Mouse (Mus musculus) cerebellum, postnatal 25 days (tissue): ENCODE results near the gene Hnmt.
"Not testable (repeated sequence)": the region's sequence is repeated elsewhere in the genome, so short reads cannot be mapped to it uniquely, and the experiment has no call there.

Source experiments
- DNase-seq, 2 experiments: peaks; one replicate each; pipeline ENCODE4 v3.0.0; 2021; ENCODE audit warnings: mixed read lengths in 2 of 2

Hnmt gene

GRCm38 (mm10) chr2:24049344-24049990, at the start of gene Hnmt:
TSS of gene Hnmt (minus strand) at chr2:24049394.
- no peak for DNase-seq

- DNase-seq = no peak
These were observed 47.3 kb upstream of the Hnmt start, which contains the start of gene Tbpl2 for GRCm38 (mm10) chr2:24096495-24096894. TSS of gene Tbpl2 (minus strand) at chr2:24096595.

GRCm38 (mm10) chr2:24090921-24091320, 41.7 kb upstream of the Hnmt start:
- DNase-seq = no peak

GRCm38 (mm10) chr2:24050459-24050858, 1.3 kb upstream of the Hnmt start:
- no peak for DNase-seq

- peak; percentile 11 to 28 for DNase-seq
These were observed 605 bp downstream of the Hnmt start for GRCm38 (mm10) chr2:24048480-24049097.

- DNase-seq = no peak
These were observed 1.4 kb downstream of the Hnmt start for GRCm38 (mm10) chr2:24047551-24048479.

- DNase-seq = no peak
These were observed 6.3 kb downstream of the Hnmt start for GRCm38 (mm10) chr2:24042901-24043300.

- DNase-seq = no peak
These were observed 8.7 kb downstream of the Hnmt start for GRCm38 (mm10) chr2:24040531-24040930.

- DNase-seq = not testable (repeated sequence)
These were observed 29.8 kb downstream of the Hnmt start for GRCm38 (mm10) chr2:24019386-24019785.

- DNase-seq = no peak
These were observed 30.2 kb downstream of the Hnmt start for GRCm38 (mm10) chr2:24018966-24019365.

GRCm38 (mm10) chr2:24014957-24015356, 34.2 kb downstream of the Hnmt start:
- no peak for DNase-seq

- no peak for DNase-seq
These were observed 49.9 kb downstream of the Hnmt start for GRCm38 (mm10) chr2:23999323-23999722.

GRCm38 (mm10) chr2:23998836-23999235, 50.4 kb downstream of the Hnmt start:
- DNase-seq = no peak

GRCm38 (mm10) chr2:23996830-23997229, 52.4 kb downstream of the Hnmt start:
- DNase-seq = no peak

- DNase-seq = not testable (repeated sequence)
These were observed 59.1 kb downstream of the Hnmt start for GRCm38 (mm10) chr2:23990034-23990573.

GRCm38 (mm10) chr2:23987283-23987682, 61.9 kb downstream of the Hnmt start:
- DNase-seq = no peak

- DNase-seq = no peak
These were observed 65.9 kb downstream of the Hnmt start for GRCm38 (mm10) chr2:23983343-23983742.

GRCm38 (mm10) chr2:23982860-23983259, 66.3 kb downstream of the Hnmt start:
- no peak for DNase-seq

GRCm38 (mm10) chr2:23960659-23961274, 88.4 kb downstream of the Hnmt start:
- not testable (repeated sequence) for DNase-seq
